Mouse (Mus musculus) stomach, embryonic 14.5 days (tissue): ENCODE results near the gene Kcnj14. TPM values are rescaled to one million over a fixed set of nuclear protein-coding genes. Genes with fewer than 3 reads are reported as not detected.
A peak's percentile ranks its signal among the peaks of the same experiment; 100 is the strongest.

ENCODE experiments used
- ATAC-seq: fragments of 200-750 bp; cut with Nextera tagmentation; 2 replicates; pipeline ENCODE4 v1.8.0; 2017; ENCODE audit warnings: low read depth, moderate TSS enrichment; ENCODE audit not compliant: insufficient number of reproducible peaks, insufficient read depth, low FRiP score
- H3K27ac ChIP-seq: fragments of 300-500 bp; sonication (generic); 2 replicates; pipeline ENCODE4 v1.5.1; 2014; ENCODE audit warnings: mild to moderate bottlenecking, low read length, moderate library complexity, mixed read lengths
- H3K27me3 ChIP-seq: fragments of 300-500 bp; sonication (generic); 2 replicates; pipeline ENCODE4 v1.6.1; 2014; ENCODE audit warnings: low read length, control low read depth, mixed read lengths; ENCODE audit not compliant: control insufficient read depth, insufficient read depth
- H3K36me3 ChIP-seq: fragments of 300-500 bp; sonication (generic); 2 replicates; pipeline ENCODE4 v1.6.1; 2014; ENCODE audit warnings: mild to moderate bottlenecking, control low read depth, low read length, moderate library complexity, mixed read lengths; ENCODE audit not compliant: control insufficient read depth, insufficient read depth
- H3K4me1 ChIP-seq: fragments of 300-500 bp; sonication (generic); 2 replicates; pipeline ENCODE4 v1.6.1; 2014; ENCODE audit warnings: low read length, control low read depth, mixed read lengths; ENCODE audit not compliant: control insufficient read depth, insufficient read depth
- H3K4me2 ChIP-seq: fragments of 300-500 bp; sonication (generic); replicated peaks from 2 replicates; pipeline ENCODE4 v1.6.1; 2014; ENCODE audit warnings: low read depth, low read length, control low read depth
- H3K4me3 ChIP-seq: fragments of 300-500 bp; sonication (generic); 2 replicates; pipeline ENCODE4 v1.5.1; 2014; ENCODE audit warnings: low read depth, low read length, control low read depth
- H3K9ac ChIP-seq: fragments of 300-500 bp; sonication (generic); replicated peaks from 2 replicates; pipeline ENCODE4 v1.6.1; 2014; ENCODE audit warnings: low read depth, mild to moderate bottlenecking, control low read depth, low read length, moderate library complexity, mixed read lengths
- H3K9me3 ChIP-seq: fragments of 300-500 bp; sonication (generic); 2 replicates; pipeline ENCODE4 v1.6.1; 2016; ENCODE audit warnings: low read depth, low read length, control low read depth; ENCODE audit not compliant: control insufficient read depth
- WGBS: fragments of 180-500 bp; shearing (Covaris S2); extraction: QIAGEN DNeasy Blood & Tissue Kit; methylation state at CpG from one replicate; pipeline ENCODE4 v1.1.7; 2014; 5-methylcytosine and 5-hydroxymethylcytosine counted together
- polyA plus RNA-seq: library from polyadenylated mRNA; unstranded; fragments of >200 nt; fragmentation: Nextera tagmentation; extraction: Ambion mirVana; gene quantifications from 2 replicates; pipeline ENCODE4 v1.2.1, GENCODE M21; 2014

Kcnj14 gene
- polyA plus RNA-seq, 1 experiment from 2014 or later = 1.3 TPM

- Histone ChIP-seq H3K9ac (peak overlapping the region; percentile 84), H3K27me3 (0 out of 2 replicates have a peak, but pooled peaks cover 11% of the 10 kb centered on the region), H3K36me3 (no peaks in the 10 kb centered on the region), H3K4me1 (peaks cover 32% of the 10 kb centered on the region; the same call in 1 of the 2 replicates), H3K4me2 (peak overlapping the region; percentile 69), H3K9me3 (no peaks in the 10 kb centered on the region), H3K4me3 (peak overlapping the region; percentile 60), H3K27ac (peak overlapping the region; percentile 44; the same call in 1 of the 2 replicates)
- WGBS = under 1% methylated on average over 117 of the region's 117 CpGs
- peak; percentile 78 for ATAC-seq
Observed at GRCm38 (mm10) chr7:45865925-45866910, 41.6 kb upstream of the Kcnj14 start.

GRCm38 (mm10) chr7:45864435-45864834 is 39.9 kb upstream of the Kcnj14 start:
- Histone ChIP-seq H3K9me3 (no peaks in the 10 kb centered on the region), H3K4me1 (peaks cover 17% of the 10 kb centered on the region; the same call in 1 of the 2 replicates), H3K27me3 (0 out of 2 replicates have a peak, but pooled peaks cover 4% of the 10 kb centered on the region), H3K4me2 (no peak overlapping the region), H3K27ac (no peak overlapping the region), H3K4me3 (no peak overlapping the region), H3K36me3 (no peaks in the 10 kb centered on the region), H3K9ac (no peak overlapping the region)
- 57% methylated on average over 3 of the region's 3 CpGs for WGBS
- no peak for ATAC-seq

- no peak for ATAC-seq
- Histone ChIP-seq H3K9ac (no peak overlapping the region), H3K36me3 (no peaks in the 10 kb centered on the region), H3K4me1 (peaks cover 14% of the 10 kb centered on the region; the same call in 1 of the 2 replicates), H3K4me2 (no peak overlapping the region), H3K27me3 (0 out of 2 replicates have a peak, but pooled peaks cover 4% of the 10 kb centered on the region), H3K4me3 (no peak overlapping the region), H3K27ac (no peak overlapping the region), H3K9me3 (no peaks in the 10 kb centered on the region)
- WGBS = 85% methylated on average over 7 of the region's 7 CpGs
Observed at GRCm38 (mm10) chr7:45862804-45863203, 38.2 kb upstream of the Kcnj14 start.

- Histone ChIP-seq H3K9ac (no peak overlapping the region), H3K4me2 (no peak overlapping the region), H3K4me1 (peaks cover 5% of the 10 kb centered on the region; the same call in 1 of the 2 replicates), H3K36me3 (no peaks in the 10 kb centered on the region), H3K27ac (no peak overlapping the region), H3K9me3 (no peaks in the 10 kb centered on the region), H3K4me3 (no peak overlapping the region), H3K27me3 (no peaks in the 10 kb centered on the region)
- ATAC-seq = peak; percentile 54; the same call in 1 of the 2 replicates
- 42% methylated on average over 4 of the region's 4 CpGs for WGBS
Observed at GRCm38 (mm10) chr7:45859008-45859407, 34.4 kb upstream of the Kcnj14 start.

GRCm38 (mm10) chr7:45856950-45857901 is 32.6 kb upstream of the Kcnj14 start:
- Histone ChIP-seq H3K4me1 (peaks cover 5% of the 10 kb centered on the region; the same call in 1 of the 2 replicates), H3K36me3 (no peaks in the 10 kb centered on the region), H3K9me3 (no peaks in the 10 kb centered on the region), H3K27me3 (no peaks in the 10 kb centered on the region), H3K4me2 (peak overlapping the region; percentile 47), H3K27ac (no peak overlapping the region), H3K9ac (no peak overlapping the region), H3K4me3 (peak overlapping the region; percentile 24)
- 3% methylated on average over 29 of the region's 30 CpGs for WGBS
- ATAC-seq = peak; percentile 43; the same call in 1 of the 2 replicates

GRCm38 (mm10) chr7:45853089-45853488 is 28.5 kb upstream of the Kcnj14 start:
- Histone ChIP-seq H3K27ac (no peak overlapping the region), H3K27me3 (no peaks in the 10 kb centered on the region), H3K36me3 (no peaks in the 10 kb centered on the region), H3K9me3 (no peaks in the 10 kb centered on the region), H3K4me3 (no peak overlapping the region), H3K4me1 (peaks cover 8% of the 10 kb centered on the region; the same call in 1 of the 2 replicates), H3K4me2 (no peak overlapping the region), H3K9ac (no peak overlapping the region)
- WGBS = 83% methylated on average over 12 of the region's 12 CpGs
- no peak for ATAC-seq

GRCm38 (mm10) chr7:45850661-45851060 is 26.1 kb upstream of the Kcnj14 start:
- H3K9ac ChIP-seq = no peak overlapping the region
- no peak overlapping the region for H3K4me3 ChIP-seq
- WGBS = 59% methylated on average over 3 of the region's 3 CpGs
- no peak overlapping the region for H3K4me2 ChIP-seq
- peaks cover 5% of the 10 kb centered on the region; the same call in 1 of the 2 replicates for H3K4me1 ChIP-seq
- no peaks in the 10 kb centered on the region for H3K9me3 ChIP-seq
- no peak for ATAC-seq
- no peaks in the 10 kb centered on the region for H3K27me3 ChIP-seq
- no peak overlapping the region for H3K27ac ChIP-seq
- H3K36me3 ChIP-seq = no peaks in the 10 kb centered on the region
